Mouse (Mus musculus): ENCODE data around the gene Lrrc8d. TPM values are rescaled to one million over a fixed set of nuclear protein-coding genes. Genes with fewer than 3 reads are reported as not detected.

The Lrrc8d gene
- polyA plus RNA-seq (2014; fragmentation: Nextera tagmentation; extraction: Ambion mirVana): 35.7 and 44.3 TPM in 2 replicates

DNA sequence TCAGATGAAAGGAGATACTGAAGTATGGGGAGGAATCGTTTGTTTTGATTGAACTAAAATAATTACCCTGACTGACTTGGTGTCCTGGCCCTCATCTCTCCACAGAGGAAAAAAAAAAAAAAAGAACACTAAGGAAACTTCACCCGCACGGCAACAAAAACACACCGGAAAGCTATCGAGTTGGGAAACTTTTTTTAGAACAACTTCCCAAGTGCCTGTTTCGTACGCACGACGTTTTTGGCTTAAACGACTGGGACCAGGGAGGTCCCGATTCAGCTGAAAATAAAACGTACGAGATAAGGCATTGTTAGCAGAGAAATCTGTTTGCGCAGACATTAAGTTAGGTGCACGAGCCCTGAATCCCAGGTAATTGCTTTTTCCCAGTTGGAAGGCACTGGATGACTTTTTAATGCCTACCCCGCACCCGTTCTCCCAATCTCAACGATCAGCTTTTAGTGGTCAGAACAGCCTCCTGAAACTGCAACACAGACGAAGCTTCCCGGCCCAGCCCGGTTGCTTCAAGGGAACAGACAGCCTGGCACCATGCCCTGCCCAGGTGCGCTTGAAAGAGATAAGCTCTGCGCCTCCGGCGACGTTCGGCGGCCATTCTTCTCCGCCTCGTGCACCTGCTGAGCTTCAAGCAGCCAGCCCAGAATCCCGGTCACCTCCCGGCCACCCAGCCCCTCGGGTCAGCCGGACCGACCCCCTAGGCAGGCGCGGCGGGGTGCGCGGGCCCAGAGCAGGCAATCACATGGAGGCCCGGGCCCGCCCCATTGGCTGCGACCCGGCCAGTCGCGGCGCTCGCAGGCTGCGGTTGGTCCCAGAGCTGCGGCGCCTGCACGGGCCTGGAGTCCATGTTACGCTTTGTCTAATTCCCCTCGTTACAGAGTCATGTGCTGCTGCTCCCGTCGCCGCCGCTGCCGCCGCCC is at the start of gene Lrrc8d:
Gene Lrrc8d (plus strand): TSS at position 829 of the 929 bp plus-strand sequence.
- H3K36me3 ChIP-seq (ENCODE audit: control insufficient read depth, insufficient read depth, low read length): no peaks in the 10 kb centered on the region
- peak within 1 kb of the TSS; percentile 96 for H3K4me3 ChIP-seq (ENCODE audit: low read depth, low read length)
- ATAC-seq (ENCODE audit: low read depth): peak; percentile 97
- no peaks in the 10 kb centered on the region; the same call in 1 of the 2 replicates for H3K27me3 ChIP-seq (ENCODE audit: control insufficient read depth, insufficient read depth, low read length)
- H3K27ac ChIP-seq (ENCODE audit: low read depth, low read length): peak within 1 kb of the TSS; percentile 98
- no peaks in the 10 kb centered on the region for H3K9me3 ChIP-seq (ENCODE audit: control insufficient read depth, low read length)
- peak within 1 kb of the TSS; percentile 100 for H3K9ac ChIP-seq (replicated peaks; ENCODE audit: low read depth, low read length)
- 1% methylated on average over 60 of the region's 60 CpGs for WGBS
- peaks cover 27% of the 10 kb centered on the region for H3K4me1 ChIP-seq (ENCODE audit: control insufficient read depth, insufficient read depth, low read length)
- H3K4me2 ChIP-seq (ENCODE audit: low read depth, low read length): peak within 1 kb of the TSS; percentile 79

DNA sequence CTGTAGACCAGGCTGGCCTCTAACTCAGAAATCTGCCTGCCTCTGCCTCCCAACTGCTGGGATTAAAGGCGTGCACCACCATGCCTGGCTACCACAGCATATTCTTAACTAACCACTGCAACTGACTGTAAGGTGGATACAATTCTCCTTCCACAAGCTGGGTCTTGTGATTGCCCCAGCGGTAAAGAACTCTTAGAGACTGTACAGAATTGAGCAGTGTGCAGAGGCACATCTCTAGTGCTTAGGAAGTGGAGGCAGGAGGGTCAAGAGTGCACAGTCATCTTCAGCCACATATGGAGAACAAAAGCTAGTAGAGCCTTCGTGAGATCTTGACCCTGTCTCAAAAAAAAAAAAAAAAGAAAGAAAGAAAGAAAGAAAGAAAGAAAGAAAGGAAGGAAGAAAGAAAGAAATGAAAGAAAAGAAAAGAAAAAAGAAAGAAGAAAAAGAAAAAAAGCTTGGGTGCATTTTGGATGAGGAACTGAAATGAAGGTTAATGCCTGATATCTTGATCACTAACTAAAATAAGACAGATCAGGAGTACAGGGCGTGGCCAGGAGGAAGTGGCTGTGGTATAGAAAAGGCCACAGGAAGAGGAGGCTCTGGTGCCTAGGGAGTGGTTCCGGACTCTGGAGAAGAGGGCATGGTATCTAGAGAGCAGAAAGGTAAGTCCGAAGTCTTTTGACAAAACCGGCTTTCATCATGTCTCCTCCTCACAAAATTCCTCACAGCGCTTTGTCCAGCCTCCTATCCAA is 48.9 kb upstream of the Lrrc8d start:
- H3K36me3 ChIP-seq (ENCODE audit: control insufficient read depth, insufficient read depth, low read length): no peaks in the 10 kb centered on the region
- no peak overlapping the region for H3K4me2 ChIP-seq (ENCODE audit: low read depth, low read length)
- H3K4me3 ChIP-seq (ENCODE audit: low read depth, low read length): no peak overlapping the region
- no peaks in the 10 kb centered on the region for H3K4me1 ChIP-seq (ENCODE audit: control insufficient read depth, insufficient read depth, low read length)
- ATAC-seq (ENCODE audit: low read depth): no peak
- H3K27ac ChIP-seq (ENCODE audit: low read depth, low read length): no peak overlapping the region
- H3K27me3 ChIP-seq (ENCODE audit: control insufficient read depth, insufficient read depth, low read length): no peaks in the 10 kb centered on the region
- H3K9me3 ChIP-seq (ENCODE audit: control insufficient read depth, low read length): no peaks in the 10 kb centered on the region
- H3K9ac ChIP-seq (replicated peaks; ENCODE audit: low read depth, low read length): no peak overlapping the region
- WGBS: 91% methylated on average over 8 of the region's 8 CpGs

DNA sequence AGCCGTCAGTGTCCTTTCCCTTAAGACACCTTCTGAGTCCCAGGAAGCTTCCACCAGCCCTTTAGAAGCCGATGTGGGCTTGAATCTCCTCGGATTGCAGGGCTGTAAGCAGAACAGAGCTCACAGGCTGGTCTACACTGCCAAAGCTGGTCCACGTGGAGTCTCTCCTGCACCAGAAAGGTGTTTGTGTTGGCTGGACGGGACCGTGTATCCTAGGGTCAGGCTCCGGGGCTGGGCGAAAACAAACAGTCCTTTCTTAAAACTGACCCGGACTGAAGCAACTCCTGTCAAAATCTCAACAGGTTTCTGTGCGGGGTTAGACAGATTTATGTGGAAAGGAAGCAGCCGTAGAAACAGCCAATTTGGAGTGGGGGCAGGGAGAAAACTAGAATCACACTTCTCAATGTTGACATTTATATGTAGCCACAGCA is 48.2 kb upstream of the Lrrc8d start:
- H3K4me1 ChIP-seq (ENCODE audit: control insufficient read depth, insufficient read depth, low read length): no peaks in the 10 kb centered on the region
- 59% methylated on average over 11 of the region's 11 CpGs for WGBS
- no peak for ATAC-seq (ENCODE audit: low read depth)
- H3K4me3 ChIP-seq (ENCODE audit: low read depth, low read length): no peak overlapping the region
- no peak overlapping the region for H3K4me2 ChIP-seq (ENCODE audit: low read depth, low read length)
- no peak overlapping the region for H3K9ac ChIP-seq (replicated peaks; ENCODE audit: low read depth, low read length)
- no peaks in the 10 kb centered on the region for H3K9me3 ChIP-seq (ENCODE audit: control insufficient read depth, low read length)
- no peaks in the 10 kb centered on the region for H3K36me3 ChIP-seq (ENCODE audit: control insufficient read depth, insufficient read depth, low read length)
- H3K27me3 ChIP-seq (ENCODE audit: control insufficient read depth, insufficient read depth, low read length): no peaks in the 10 kb centered on the region
- H3K27ac ChIP-seq (ENCODE audit: low read depth, low read length): no peak overlapping the region

DNA sequence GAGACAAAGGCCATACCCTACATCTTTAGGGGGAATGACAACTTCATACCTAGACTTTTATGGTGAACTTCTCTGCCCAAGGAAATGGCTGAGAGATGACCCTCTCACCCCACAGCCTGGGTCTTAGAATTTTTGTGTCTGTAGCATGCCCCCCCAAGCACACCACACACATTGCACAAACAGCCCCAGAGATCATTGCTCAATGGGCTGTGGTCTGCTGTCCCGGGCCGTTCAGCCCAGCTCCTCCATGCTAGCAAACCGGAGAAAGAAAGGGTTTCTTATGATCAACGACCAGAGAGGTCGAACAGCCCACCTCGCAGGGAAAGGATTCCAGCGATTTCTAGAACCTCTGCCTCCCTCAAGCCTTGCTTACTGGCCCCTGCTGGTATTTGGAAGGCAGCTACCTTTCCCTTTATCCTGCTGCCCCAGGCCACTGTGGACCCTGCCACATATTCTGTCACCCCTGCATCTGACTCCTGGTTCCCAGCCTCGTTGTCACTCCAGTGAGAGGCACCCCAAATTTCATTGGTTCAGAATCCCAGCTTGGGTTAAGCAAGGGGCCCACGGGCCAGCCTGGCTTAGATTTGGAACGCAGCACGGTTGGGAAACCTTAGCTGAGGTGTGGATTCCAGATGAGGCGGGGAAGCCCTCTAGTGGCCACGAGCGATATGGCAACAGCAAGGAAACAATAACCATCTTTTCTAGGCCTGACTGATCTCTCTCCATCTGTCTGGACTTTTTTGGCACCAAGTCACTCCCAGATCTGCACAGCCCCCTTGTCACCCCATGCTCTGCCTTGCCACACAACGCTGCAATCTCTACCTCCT is 45.3 kb upstream of the Lrrc8d start:
- peak overlapping the region; percentile 18; the same call in 1 of the 2 replicates for H3K4me2 ChIP-seq (ENCODE audit: low read depth, low read length)

DNA sequence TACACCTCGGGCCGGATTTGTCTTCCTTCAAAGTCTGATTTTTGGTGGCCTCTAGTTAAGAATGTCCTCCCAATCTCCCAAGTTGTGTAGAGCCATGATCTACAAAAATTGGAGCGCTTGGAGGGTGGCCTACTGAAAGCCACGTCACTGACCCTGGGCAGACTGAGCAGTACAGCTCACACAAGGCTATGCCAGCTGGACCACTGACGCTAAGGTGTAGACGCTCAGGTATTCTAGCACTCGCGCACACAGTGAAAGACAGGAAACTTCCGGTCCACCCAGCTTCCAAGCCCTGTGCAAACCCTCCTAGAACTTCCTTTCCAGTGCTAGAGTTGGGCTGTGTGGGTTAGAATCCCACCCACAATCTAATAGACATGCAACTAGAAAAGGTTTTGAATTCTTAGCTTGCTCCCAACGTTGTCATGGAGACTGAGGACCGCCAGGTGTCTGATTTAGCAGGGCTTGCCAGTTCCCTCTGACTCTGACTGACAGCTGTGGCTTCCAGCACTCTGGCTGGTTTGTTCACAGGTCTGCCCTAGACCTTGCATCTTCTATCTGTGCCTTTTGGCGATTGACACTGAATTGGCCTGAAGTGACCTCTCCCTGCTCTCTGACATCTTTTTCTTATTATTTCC is 44.6 kb upstream of the Lrrc8d start:
- ATAC-seq (ENCODE audit: low read depth): peak; percentile 53; the same call in 1 of the 2 replicates
- no peaks in the 10 kb centered on the region for H3K9me3 ChIP-seq (ENCODE audit: control insufficient read depth, low read length)
- no peak overlapping the region for H3K9ac ChIP-seq (replicated peaks; ENCODE audit: low read depth, low read length)
- H3K36me3 ChIP-seq (ENCODE audit: control insufficient read depth, insufficient read depth, low read length): no peaks in the 10 kb centered on the region
- no peak overlapping the region for H3K4me2 ChIP-seq (ENCODE audit: low read depth, low read length)
- no peak overlapping the region for H3K4me3 ChIP-seq (ENCODE audit: low read depth, low read length)
- H3K27ac ChIP-seq (ENCODE audit: low read depth, low read length): no peak overlapping the region
- H3K27me3 ChIP-seq (ENCODE audit: control insufficient read depth, insufficient read depth, low read length): no peaks in the 10 kb centered on the region
- WGBS: 75% methylated on average over 12 of the region's 12 CpGs
- no peaks in the 10 kb centered on the region for H3K4me1 ChIP-seq (ENCODE audit: control insufficient read depth, insufficient read depth, low read length)

More for the DNA sequence above, 45.3 kb upstream of the Lrrc8d start:
- Histone ChIP-seq H3K27me3 (ENCODE audit: control insufficient read depth, insufficient read depth, low read length) (no peaks in the 10 kb centered on the region), H3K9me3 (ENCODE audit: control insufficient read depth, low read length) (no peaks in the 10 kb centered on the region), H3K4me3 (ENCODE audit: low read depth, low read length) (no peak overlapping the region), H3K9ac (replicated peaks; ENCODE audit: low read depth, low read length) (0 out of 2 replicates have a peak overlapping the region, but pooled peaks have one; percentile 11), H3K36me3 (ENCODE audit: control insufficient read depth, insufficient read depth, low read length) (no peaks in the 10 kb centered on the region), H3K27ac (ENCODE audit: low read depth, low read length) (no peak overlapping the region), H3K4me1 (ENCODE audit: control insufficient read depth, insufficient read depth, low read length) (no peaks in the 10 kb centered on the region)
- WGBS: 31% methylated on average over 15 of the region's 15 CpGs
- ATAC-seq (ENCODE audit: low read depth): peak; percentile 89

DNA sequence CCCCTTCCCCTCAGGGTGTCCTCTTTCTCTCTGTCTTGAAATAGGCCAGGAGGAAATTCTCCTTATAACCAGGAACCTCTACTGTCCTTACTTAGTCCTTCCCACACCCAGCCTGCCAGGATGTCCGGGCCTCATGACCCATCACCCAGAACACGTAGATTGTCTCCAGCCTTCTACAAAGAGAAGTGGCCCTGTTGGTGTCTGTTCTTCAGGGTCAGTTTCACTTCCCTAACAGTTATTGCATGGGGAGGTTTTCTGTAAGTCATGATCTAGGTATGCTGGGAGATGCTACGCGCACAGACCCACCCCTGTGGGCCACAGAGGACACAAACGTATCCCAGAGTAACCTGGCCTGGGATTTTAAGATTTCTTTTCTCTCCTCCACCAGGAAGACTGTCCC is 37.9 kb upstream of the Lrrc8d start:
- Histone ChIP-seq H3K4me2 (ENCODE audit: low read depth, low read length) (no peak overlapping the region), H3K9ac (replicated peaks; ENCODE audit: low read depth, low read length) (no peak overlapping the region), H3K4me1 (ENCODE audit: control insufficient read depth, insufficient read depth, low read length) (no peaks in the 10 kb centered on the region), H3K27me3 (ENCODE audit: control insufficient read depth, insufficient read depth, low read length) (no peaks in the 10 kb centered on the region), H3K9me3 (ENCODE audit: control insufficient read depth, low read length) (no peaks in the 10 kb centered on the region), H3K27ac (ENCODE audit: low read depth, low read length) (no peak overlapping the region), H3K4me3 (ENCODE audit: low read depth, low read length) (no peak overlapping the region), H3K36me3 (ENCODE audit: control insufficient read depth, insufficient read depth, low read length) (no peaks in the 10 kb centered on the region)
- ATAC-seq (ENCODE audit: low read depth): no peak
- WGBS: 89% methylated on average over 5 of the region's 5 CpGs

DNA sequence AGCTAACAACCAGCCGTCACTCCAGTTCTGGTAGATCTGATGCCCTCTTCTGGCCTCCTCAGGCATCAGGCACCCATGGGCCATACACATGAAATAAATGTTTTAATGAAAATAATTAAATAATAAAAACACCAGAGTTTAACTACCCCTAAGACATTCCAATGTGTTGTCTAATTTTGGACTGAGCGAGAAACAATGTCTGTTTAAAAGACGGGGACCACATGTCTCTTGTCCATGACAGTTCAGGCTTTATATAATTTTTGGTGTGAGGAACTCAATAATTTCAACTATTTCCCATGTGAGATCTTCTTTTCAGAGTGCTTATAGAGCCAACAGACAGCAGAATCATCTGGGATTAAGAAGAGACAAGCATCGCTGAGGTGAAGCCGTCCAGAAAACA is 32.8 kb upstream of the Lrrc8d start:
- no peak overlapping the region for H3K4me3 ChIP-seq (ENCODE audit: low read depth, low read length)
- H3K36me3 ChIP-seq (ENCODE audit: control insufficient read depth, insufficient read depth, low read length): no peaks in the 10 kb centered on the region
- ATAC-seq (ENCODE audit: low read depth): no peak
- H3K9ac ChIP-seq (replicated peaks; ENCODE audit: low read depth, low read length): no peak overlapping the region
- H3K9me3 ChIP-seq (ENCODE audit: control insufficient read depth, low read length): no peaks in the 10 kb centered on the region
- no peak overlapping the region for H3K27ac ChIP-seq (ENCODE audit: low read depth, low read length)
- H3K4me2 ChIP-seq (ENCODE audit: low read depth, low read length): no peak overlapping the region
- no peaks in the 10 kb centered on the region for H3K27me3 ChIP-seq (ENCODE audit: control insufficient read depth, insufficient read depth, low read length)
- WGBS: 94% methylated on average over 5 of the region's 5 CpGs
- no peaks in the 10 kb centered on the region for H3K4me1 ChIP-seq (ENCODE audit: control insufficient read depth, insufficient read depth, low read length)

DNA sequence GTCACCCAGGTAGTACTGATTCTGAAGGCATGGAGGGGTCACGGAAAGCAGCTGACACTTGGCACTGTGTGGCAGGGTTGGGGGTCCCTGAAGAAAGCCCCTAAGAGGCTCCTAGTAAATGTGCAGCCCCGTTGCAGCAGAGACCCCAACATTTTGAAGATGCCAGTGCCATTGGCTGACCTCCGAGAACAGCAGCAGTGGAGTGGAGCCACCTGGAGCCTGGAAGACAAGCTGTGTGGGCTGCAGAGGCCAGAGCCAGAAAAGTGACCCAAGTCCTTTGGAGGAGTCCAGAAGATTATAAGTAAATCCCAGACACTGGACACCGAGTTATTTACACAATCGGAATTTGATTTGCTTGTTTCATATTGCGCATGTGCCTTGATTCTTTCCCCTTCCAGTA is 32.4 kb upstream of the Lrrc8d start:
- ATAC-seq (ENCODE audit: low read depth): no peak
- no peak overlapping the region for H3K9ac ChIP-seq (replicated peaks; ENCODE audit: low read depth, low read length)
- no peak overlapping the region for H3K4me2 ChIP-seq (ENCODE audit: low read depth, low read length)
- 94% methylated on average over 6 of the region's 6 CpGs for WGBS
- H3K27ac ChIP-seq (ENCODE audit: low read depth, low read length): no peak overlapping the region
- H3K4me1 ChIP-seq (ENCODE audit: control insufficient read depth, insufficient read depth, low read length): no peaks in the 10 kb centered on the region
- no peak overlapping the region for H3K4me3 ChIP-seq (ENCODE audit: low read depth, low read length)
- H3K36me3 ChIP-seq (ENCODE audit: control insufficient read depth, insufficient read depth, low read length): no peaks in the 10 kb centered on the region
- no peaks in the 10 kb centered on the region for H3K9me3 ChIP-seq (ENCODE audit: control insufficient read depth, low read length)
- H3K27me3 ChIP-seq (ENCODE audit: control insufficient read depth, insufficient read depth, low read length): no peaks in the 10 kb centered on the region
